Mouse (Mus musculus): ENCODE data around the gene Hoxa6. TPM values are rescaled to one million over a fixed set of nuclear protein-coding genes. Genes with fewer than 3 reads are reported as not detected.

The Hoxa6 gene
- 2.9 and 3.1 TPM in 2 replicates for polyA plus RNA-seq (2015; fragmentation: Nextera tagmentation; extraction: Ambion mirVana)

DNA sequence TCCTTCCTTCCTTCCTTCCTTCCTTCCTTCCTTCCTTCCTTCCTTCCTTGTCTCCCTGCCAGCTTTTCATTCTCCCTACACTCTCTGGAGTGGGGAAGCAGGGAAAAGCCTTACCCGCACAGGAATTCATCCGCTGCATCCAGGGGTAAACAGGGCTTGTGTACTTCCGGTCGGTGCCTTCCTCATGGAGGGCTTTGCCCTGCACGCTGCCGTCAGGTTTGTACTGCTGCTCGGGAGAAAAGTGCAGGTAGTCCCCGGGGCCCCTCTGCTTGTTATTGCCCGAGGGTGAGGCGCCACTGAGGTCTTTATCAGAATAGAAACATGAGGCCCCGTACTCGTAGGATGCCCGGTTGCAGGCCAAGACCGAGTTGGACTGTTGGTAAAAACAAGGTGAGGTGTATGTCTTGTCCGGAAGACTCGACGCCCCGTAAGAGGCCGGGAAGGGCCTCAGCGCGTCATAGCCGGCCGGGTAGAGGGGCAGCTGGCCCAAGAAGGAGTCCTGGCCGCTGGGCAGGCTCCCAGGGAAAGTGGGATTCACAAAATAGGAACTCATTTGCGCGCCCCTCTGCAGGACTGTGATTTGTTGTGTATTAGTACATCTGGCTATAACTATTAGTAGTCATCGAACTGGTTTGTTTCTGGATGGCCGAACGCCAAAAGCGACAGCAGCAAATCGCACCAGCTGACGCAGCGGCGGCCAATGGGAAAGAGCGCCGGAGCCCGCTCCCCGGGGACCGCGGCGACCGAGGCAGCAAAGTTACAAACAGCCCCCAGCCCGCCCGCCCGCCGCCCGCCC, at the start of gene Hoxa6:
Hoxa6 (minus strand) TSS at position 651 of the 796 bp plus-strand sequence.
- H3K27me3 ChIP-seq: peaks cover 96% of the 10 kb centered on the region
- peak within 1 kb of the TSS; percentile 43 for H3K9ac ChIP-seq
- H3K27ac ChIP-seq: peak within 1 kb of the TSS; percentile 77
- H3K36me3 ChIP-seq: no peaks in the 10 kb centered on the region
- ATAC-seq (ENCODE audit: borderline replicate concordance, extremely low read depth, low FRiP score, low TSS enrichment): no peak
- WGBS: 3% methylated on average over 47 of the region's 47 CpGs
- H3K9me3 ChIP-seq: no peaks in the 10 kb centered on the region
- peaks cover 5% of the 10 kb centered on the region; the same call in 1 of the 2 replicates for H3K4me1 ChIP-seq
- peak within 1 kb of the TSS; percentile 42 for H3K4me3 ChIP-seq
- H3K4me2 ChIP-seq: peak within 1 kb of the TSS; percentile 66

DNA sequence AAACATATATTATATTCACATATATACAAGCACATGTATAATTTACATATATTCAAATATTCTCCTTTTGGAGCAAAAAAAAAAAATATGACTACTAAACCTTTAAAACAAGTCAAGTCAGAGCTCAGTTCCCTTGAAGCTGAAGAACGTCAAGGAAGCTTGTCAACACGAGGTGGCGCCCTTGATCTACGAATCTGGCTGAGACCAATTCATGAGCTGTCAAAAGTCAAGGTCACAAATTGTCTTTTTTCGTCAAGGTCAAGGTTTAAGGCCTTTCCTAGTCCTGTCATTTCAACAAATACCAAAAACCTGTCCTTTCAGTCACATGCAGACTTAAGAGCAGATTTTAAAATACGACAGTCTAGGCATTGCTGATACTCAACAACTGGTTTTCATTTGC, 48.4 kb upstream of the Hoxa6 start:
- Histone ChIP-seq H3K9me3 (no peaks in the 10 kb centered on the region), H3K27ac (no peak overlapping the region), H3K36me3 (no peaks in the 10 kb centered on the region), H3K27me3 (peaks cover 94% of the 10 kb centered on the region), H3K4me2 (no peak overlapping the region), H3K4me1 (peaks cover 19% of the 10 kb centered on the region), H3K9ac (no peak overlapping the region), H3K4me3 (no peak overlapping the region)
- ATAC-seq (ENCODE audit: borderline replicate concordance, extremely low read depth, low FRiP score, low TSS enrichment): no peak
- WGBS: under 1% methylated on average over 6 of the region's 6 CpGs

DNA sequence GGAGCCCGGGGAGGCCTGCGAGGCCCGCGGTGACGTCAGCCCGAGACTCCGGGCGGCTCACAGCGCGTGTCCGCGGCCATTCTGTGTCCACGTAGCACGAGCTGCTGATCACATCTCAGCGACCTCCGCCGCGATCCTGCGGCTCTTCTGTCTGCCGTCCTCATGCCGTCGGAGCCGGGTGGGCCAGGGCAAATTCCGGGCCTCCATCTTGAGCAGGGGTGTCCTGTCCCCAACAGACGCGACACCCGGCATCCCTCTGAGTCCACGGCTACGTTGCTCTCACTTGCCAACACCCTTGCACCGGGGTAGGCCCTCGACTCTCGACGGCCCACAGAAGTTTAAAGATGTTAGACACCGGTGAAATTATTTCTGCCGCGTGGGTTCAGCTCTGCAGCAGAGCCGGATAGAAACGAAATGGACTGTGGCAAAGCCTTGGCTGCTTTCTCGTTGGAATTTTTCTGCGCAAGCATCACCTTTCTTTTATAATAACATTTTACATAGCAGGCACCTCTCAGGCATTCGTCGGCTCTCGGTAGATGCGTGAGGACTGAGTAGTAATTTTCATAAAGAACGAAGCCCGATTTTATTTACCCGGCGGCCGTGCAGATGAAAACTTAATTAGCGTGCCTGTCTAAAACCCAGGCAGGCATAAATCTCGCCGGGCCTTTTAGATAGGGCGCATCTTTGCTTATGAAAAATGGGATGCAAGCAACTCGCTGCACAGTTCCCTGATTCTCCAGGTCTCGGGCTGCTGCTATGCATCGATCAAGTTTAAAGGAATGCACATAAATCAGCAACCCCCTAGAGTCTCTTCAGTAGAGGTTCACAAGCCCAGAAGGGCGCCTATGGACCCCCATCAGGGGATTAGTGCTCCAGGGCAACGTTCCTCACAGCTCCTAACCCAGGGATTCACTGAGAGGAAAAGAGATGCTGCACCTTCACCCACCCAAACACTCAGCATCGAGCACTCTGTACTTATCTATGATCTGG, 45.3 kb upstream of the Hoxa6 start:
- peaks cover 94% of the 10 kb centered on the region for H3K27me3 ChIP-seq
- no peak overlapping the region for H3K27ac ChIP-seq
- WGBS: 1% methylated on average over 59 of the region's 59 CpGs
- H3K9me3 ChIP-seq: no peaks in the 10 kb centered on the region
- peaks cover 9% of the 10 kb centered on the region for H3K4me1 ChIP-seq
- ATAC-seq (ENCODE audit: borderline replicate concordance, extremely low read depth, low FRiP score, low TSS enrichment): peak; percentile 23; the same call in 1 of the 2 replicates
- H3K9ac ChIP-seq: no peak overlapping the region
- no peak overlapping the region for H3K4me3 ChIP-seq
- H3K4me2 ChIP-seq: 0 out of 2 replicates have a peak overlapping the region, but pooled peaks have one; percentile 2
- H3K36me3 ChIP-seq: no peaks in the 10 kb centered on the region

DNA sequence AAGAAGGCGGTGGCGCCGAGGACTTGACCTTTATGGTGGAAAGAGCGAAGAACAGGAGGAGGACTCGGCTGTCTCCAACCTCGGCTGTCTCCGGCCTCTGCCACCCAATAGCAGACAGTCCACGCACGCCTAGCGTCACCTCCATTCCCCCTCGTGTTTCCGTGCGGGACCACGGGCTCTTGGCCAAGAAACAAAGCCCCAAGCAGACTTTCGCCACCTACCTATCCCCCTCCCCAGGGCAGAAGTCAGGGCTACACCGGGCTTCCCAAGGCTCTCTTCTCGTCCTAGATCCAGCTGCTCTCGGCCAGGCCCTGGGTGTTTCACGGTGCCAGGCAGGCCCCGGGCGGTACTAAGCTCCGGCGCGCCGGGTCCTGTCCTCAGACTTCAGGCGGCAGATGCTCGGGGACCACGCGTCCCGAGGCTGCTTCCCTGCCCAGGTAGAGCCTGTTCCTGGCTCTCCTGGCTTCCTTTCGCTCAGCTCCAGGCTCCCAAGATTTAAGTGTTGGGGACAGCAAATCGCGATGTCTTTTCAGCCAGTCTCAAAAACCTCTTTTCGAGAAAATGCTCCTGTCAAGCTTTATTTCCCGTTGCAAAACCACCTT, 44.4 kb upstream of the Hoxa6 start:
- no peak overlapping the region for H3K27ac ChIP-seq
- whole genome bisulfite sequencing: 2% methylated on average over 35 of the region's 35 CpGs
- H3K36me3 ChIP-seq: no peaks in the 10 kb centered on the region
- no peak overlapping the region for H3K9ac ChIP-seq
- peaks cover 10% of the 10 kb centered on the region for H3K4me1 ChIP-seq
- no peak overlapping the region for H3K4me2 ChIP-seq
- peaks cover 94% of the 10 kb centered on the region for H3K27me3 ChIP-seq
- H3K4me3 ChIP-seq: no peak overlapping the region
- no peak for ATAC-seq (ENCODE audit: borderline replicate concordance, extremely low read depth, low FRiP score, low TSS enrichment)
- H3K9me3 ChIP-seq: no peaks in the 10 kb centered on the region

DNA sequence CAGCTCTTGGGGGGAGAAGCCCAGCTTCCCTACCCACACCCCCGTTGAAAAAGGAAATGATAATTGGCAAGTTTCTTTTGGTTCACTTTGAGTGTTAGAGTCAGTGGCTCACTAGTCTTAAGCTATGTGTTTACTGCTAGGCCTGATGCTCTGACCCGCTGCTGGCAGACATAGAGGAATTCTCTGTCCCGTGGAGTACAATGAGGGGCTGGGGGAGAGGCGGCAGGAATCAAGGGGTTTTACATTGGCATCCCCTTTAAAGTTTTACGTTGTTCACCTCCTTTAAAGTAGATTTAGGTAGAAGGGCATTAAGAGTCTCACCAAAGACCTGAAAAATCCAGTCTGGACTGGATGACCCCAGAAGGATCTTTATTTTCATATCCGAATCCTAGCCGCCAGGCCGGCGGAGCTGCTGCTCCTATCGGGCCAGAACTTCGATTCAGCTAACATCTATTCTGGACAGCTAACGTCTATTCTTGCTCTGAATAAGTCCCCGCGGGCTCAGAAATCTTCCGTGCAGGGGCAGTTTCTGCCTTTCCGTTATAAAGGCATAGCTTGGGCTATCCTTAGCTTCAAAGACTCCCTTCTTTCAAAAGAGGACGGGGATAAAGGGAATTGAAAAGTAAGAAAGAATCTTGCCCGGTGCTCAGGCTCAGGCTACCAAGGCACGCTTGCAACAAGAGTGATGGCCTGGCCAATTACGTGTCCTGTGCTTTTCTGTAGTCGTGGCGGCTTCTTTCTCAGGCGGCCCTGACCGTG, 43.7 kb upstream of the Hoxa6 start:
- Histone ChIP-seq H3K27me3 (peaks cover 95% of the 10 kb centered on the region), H3K4me1 (peaks cover 10% of the 10 kb centered on the region), H3K9ac (no peak overlapping the region), H3K27ac (no peak overlapping the region), H3K9me3 (no peaks in the 10 kb centered on the region), H3K36me3 (no peaks in the 10 kb centered on the region), H3K4me2 (no peak overlapping the region), H3K4me3 (no peak overlapping the region)
- WGBS: 3% methylated on average over 24 of the region's 24 CpGs
- no peak for ATAC-seq (ENCODE audit: borderline replicate concordance, extremely low read depth, low FRiP score, low TSS enrichment)

DNA sequence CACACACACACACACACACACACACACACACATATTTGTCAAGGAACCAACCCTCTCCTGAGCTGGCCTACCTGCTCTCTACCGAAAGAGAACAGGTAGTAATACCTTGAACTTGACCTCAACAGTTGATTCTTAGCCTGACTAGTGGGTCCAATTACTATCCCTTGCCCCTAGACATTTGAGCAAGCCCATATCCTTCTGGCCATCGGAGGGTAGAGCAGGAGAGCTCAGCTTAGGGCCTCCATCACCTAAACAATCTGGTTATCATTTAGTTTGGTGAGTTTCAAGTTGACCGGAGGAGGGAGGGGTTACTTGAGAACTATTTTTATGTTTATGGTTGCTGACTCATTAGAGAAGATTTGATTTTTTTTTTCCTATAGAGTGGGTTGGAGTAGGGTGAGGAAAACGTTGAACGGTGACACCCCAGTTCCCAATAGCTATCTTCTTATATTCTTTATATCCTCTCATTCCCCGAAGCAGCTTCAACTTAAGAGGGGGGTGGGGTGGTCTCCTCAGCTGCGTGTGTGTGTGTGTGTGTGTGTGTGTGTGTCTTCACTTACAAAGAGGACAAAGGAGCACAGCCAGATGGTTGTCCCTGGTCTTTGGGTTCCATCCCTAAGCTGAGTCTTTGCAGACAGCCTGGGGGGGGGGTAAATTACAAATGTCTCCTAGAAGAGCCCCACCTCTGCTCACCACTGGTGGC, 42.8 kb upstream of the Hoxa6 start:
- H3K4me1 ChIP-seq: peaks cover 10% of the 10 kb centered on the region
- no peak for ATAC-seq (ENCODE audit: borderline replicate concordance, extremely low read depth, low FRiP score, low TSS enrichment)
- 7% methylated on average over 7 of the region's 7 CpGs for WGBS
- no peak overlapping the region for H3K4me2 ChIP-seq
- H3K27ac ChIP-seq: no peak overlapping the region
- no peaks in the 10 kb centered on the region for H3K9me3 ChIP-seq
- H3K27me3 ChIP-seq: peaks cover 97% of the 10 kb centered on the region
- H3K36me3 ChIP-seq: no peaks in the 10 kb centered on the region
- H3K4me3 ChIP-seq: no peak overlapping the region
- no peak overlapping the region for H3K9ac ChIP-seq

DNA sequence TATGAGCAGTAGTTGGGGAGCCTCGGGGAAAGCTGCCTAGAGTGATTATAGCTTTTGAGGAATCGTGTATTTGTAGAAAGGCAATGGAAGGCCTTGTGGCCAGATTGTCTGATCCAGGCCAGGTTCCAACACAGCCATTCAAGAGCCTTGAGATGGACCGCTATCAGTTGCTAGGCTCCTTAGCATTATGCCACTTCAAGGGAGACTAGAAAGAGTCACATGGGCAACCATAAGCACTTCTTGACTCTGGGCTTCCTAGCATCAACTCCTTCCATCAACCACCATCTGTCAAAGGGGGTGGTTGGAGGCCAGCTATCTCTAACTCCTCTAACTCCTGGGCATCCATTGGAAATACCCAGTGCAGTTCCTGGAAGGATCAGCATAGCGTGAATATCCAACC, 41.3 kb upstream of the Hoxa6 start:
- no peak overlapping the region for H3K27ac ChIP-seq
- no peak overlapping the region for H3K9ac ChIP-seq
- H3K4me3 ChIP-seq: no peak overlapping the region
- H3K36me3 ChIP-seq: no peaks in the 10 kb centered on the region
- no peak for ATAC-seq (ENCODE audit: borderline replicate concordance, extremely low read depth, low FRiP score, low TSS enrichment)
- no peak overlapping the region for H3K4me2 ChIP-seq
- WGBS: 4% methylated on average over 4 of the region's 4 CpGs
- H3K9me3 ChIP-seq: no peaks in the 10 kb centered on the region
- peaks cover 99% of the 10 kb centered on the region for H3K27me3 ChIP-seq
- peaks cover 18% of the 10 kb centered on the region for H3K4me1 ChIP-seq

DNA sequence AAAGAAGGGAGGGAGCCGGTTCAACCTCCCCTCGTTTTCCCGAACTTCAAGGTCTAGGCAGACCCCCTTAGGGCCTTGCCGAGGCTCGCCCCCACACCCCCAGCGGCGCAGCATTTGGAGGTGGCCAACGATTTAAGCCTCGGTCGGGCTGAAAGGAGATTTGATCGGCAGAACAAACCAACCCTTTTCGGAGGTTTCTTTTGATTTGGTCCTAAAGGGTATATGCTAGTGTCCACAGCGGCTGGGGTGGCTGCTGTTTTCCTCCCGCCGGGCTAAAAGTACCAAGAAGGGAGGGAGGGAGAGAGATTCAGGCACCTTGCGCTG, 40.9 kb upstream of the Hoxa6 start:
- ATAC-seq (ENCODE audit: borderline replicate concordance, extremely low read depth, low FRiP score, low TSS enrichment): no peak
- Histone ChIP-seq H3K27ac (no peak overlapping the region), H3K27me3 (peaks cover 99% of the 10 kb centered on the region), H3K36me3 (no peaks in the 10 kb centered on the region), H3K4me2 (no peak overlapping the region), H3K9ac (no peak overlapping the region), H3K4me3 (0 out of 2 replicates have a peak overlapping the region, but pooled peaks have one; percentile 4), H3K9me3 (no peaks in the 10 kb centered on the region), H3K4me1 (peaks cover 18% of the 10 kb centered on the region)
- WGBS: 1% methylated on average over 16 of the region's 16 CpGs

DNA sequence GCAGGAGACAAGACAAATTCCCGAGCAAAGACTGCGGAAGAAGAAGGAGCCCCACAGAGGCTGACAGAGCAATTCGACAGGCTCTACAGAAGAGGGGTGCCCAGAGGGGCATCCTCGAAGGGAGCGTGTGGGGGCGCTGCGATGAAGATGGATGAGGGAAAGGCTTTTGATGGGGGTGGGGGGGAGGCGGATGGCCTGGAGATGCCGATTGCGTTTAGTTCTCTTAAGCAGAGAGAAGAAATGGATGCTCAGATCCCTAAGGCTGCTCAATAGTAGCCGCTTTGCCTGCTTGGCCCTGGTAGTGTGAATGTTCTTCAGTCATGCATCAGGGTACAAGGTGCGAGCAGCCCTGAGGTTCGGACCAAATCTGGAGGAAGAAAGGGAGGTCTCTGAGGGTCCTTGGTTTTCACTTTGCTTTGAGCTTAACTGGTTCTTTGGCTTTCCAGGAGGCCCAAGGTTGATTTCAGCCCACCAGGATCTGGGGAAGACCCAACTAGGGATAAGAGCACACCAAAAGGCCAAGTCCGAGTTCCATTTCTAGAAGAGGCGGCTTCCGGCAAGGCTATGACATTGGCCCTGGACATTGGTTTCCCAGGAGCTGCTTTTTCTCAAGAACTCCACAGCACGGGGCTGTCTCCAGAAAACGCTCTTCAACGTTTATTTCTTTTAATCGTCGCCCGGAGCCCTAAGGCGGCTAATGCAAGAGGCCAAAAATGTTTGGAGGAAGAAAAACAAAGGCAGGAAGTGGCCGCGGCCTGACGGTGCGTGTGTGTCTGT, 40.3 kb upstream of the Hoxa6 start:
- 2% methylated on average over 27 of the region's 27 CpGs for WGBS
- no peaks in the 10 kb centered on the region for H3K36me3 ChIP-seq
- H3K9me3 ChIP-seq: no peaks in the 10 kb centered on the region
- H3K4me2 ChIP-seq: no peak overlapping the region
- H3K27ac ChIP-seq: no peak overlapping the region
- no peak overlapping the region for H3K9ac ChIP-seq
- 0 out of 2 replicates have a peak overlapping the region, but pooled peaks have one; percentile 4 for H3K4me3 ChIP-seq
- H3K27me3 ChIP-seq: peaks cover 99% of the 10 kb centered on the region
- H3K4me1 ChIP-seq: peaks cover 18% of the 10 kb centered on the region
- no peak for ATAC-seq (ENCODE audit: borderline replicate concordance, extremely low read depth, low FRiP score, low TSS enrichment)

Measured in lung, embryonic 15.5 days (tissue).